Mouse (Mus musculus): Measurements from ENCODE around the gene 9130023H24Rik. TPM values are rescaled to one million over a fixed set of nuclear protein-coding genes. Genes with fewer than 3 reads are reported as not detected.

Gene 9130023H24Rik
- polyA plus RNA-seq, 1 experiment from 2014 or later: 6.5 TPM

GRCm38 (mm10) chr7:128243921-128244320 lies 6.1 kb upstream of the 9130023H24Rik start:
- Histone ChIP-seq H3K9me3 (ENCODE audit: low read length) (no peaks in the 10 kb centered on the region), H3K4me2 (replicated peaks; ENCODE audit: low read depth, low read length) (no peak overlapping the region), H3K4me3 (ENCODE audit: low read depth, low read length) (no peak overlapping the region), H3K27ac (ENCODE audit: low read length) (no peak overlapping the region), H3K4me1 (ENCODE audit: insufficient read depth, low read depth, low read length) (peaks cover 6% of the 10 kb centered on the region; the same call in 1 of the 2 replicates), H3K9ac (replicated peaks; ENCODE audit: low read depth) (no peak overlapping the region), H3K27me3 (replicated peaks; ENCODE audit: insufficient read depth, low read length) (no peaks in the 10 kb centered on the region), H3K36me3 (ENCODE audit: insufficient read depth, low read length) (peaks cover 10% of the 10 kb centered on the region)
- ATAC-seq (no peak), DNase-seq (ENCODE audit: low spot score) (no peak)
- WGBS: 77% methylated on average over 10 of the region's 10 CpGs
- TF ChIP-seq CTCF (IDR thresholded peaks at IDR 0.05): no peak
- no peak for TF ChIP-seq EP300 (IDR thresholded peaks at IDR 0.05)

GRCm38 (mm10) chr7:128242331-128242730 lies 4.5 kb upstream of the 9130023H24Rik start:
- no peak overlapping the region for H3K4me3 ChIP-seq (ENCODE audit: low read depth, low read length)
- no peaks in the 10 kb centered on the region for H3K9me3 ChIP-seq (ENCODE audit: low read length)
- 94% methylated on average over 16 of the region's 16 CpGs for WGBS
- ATAC-seq: no peak
- H3K36me3 ChIP-seq (ENCODE audit: insufficient read depth, low read length): peaks cover 9% of the 10 kb centered on the region; the same call in 1 of the 2 replicates
- H3K27ac ChIP-seq (ENCODE audit: low read length): no peak overlapping the region
- no peaks in the 10 kb centered on the region for H3K27me3 ChIP-seq (replicated peaks; ENCODE audit: insufficient read depth, low read length)
- H3K9ac ChIP-seq (replicated peaks; ENCODE audit: low read depth): no peak overlapping the region
- H3K4me2 ChIP-seq (replicated peaks; ENCODE audit: low read depth, low read length): no peak overlapping the region
- TF ChIP-seq CTCF (IDR thresholded peaks at IDR 0.05) (no peak), EP300 (IDR thresholded peaks at IDR 0.05) (no peak)
- H3K4me1 ChIP-seq (ENCODE audit: insufficient read depth, low read depth, low read length): no peaks in the 10 kb centered on the region; the same call in 1 of the 2 replicates
- DNase-seq (ENCODE audit: low spot score): no peak

- TF ChIP-seq EP300 (IDR thresholded peaks at IDR 0.05) (no peak), CTCF (IDR thresholded peaks at IDR 0.05) (no peak)
- WGBS: 95% methylated on average over 27 of the region's 27 CpGs
- Histone ChIP-seq H3K9ac (replicated peaks; ENCODE audit: low read depth) (no peak overlapping the region), H3K4me1 (ENCODE audit: insufficient read depth, low read depth, low read length) (peaks cover 3% of the 10 kb centered on the region; the same call in 1 of the 2 replicates), H3K9me3 (ENCODE audit: low read length) (no peaks in the 10 kb centered on the region), H3K27ac (ENCODE audit: low read length) (no peak overlapping the region), H3K4me2 (replicated peaks; ENCODE audit: low read depth, low read length) (no peak overlapping the region), H3K36me3 (ENCODE audit: insufficient read depth, low read length) (peaks cover 9% of the 10 kb centered on the region; the same call in 1 of the 2 replicates), H3K27me3 (replicated peaks; ENCODE audit: insufficient read depth, low read length) (no peaks in the 10 kb centered on the region), H3K4me3 (ENCODE audit: low read depth, low read length) (no peak overlapping the region)
- ATAC-seq (no peak), DNase-seq (ENCODE audit: low spot score) (no peak)
These were observed 2.4 kb upstream of the 9130023H24Rik start for GRCm38 (mm10) chr7:128240131-128240784.

GRCm38 (mm10) chr7:128238991-128239390 lies 1.2 kb upstream of the 9130023H24Rik start:
- TF ChIP-seq CTCF (IDR thresholded peaks at IDR 0.05): peak; percentile 75
- no peak; the same call in 1 of the 2 replicates for TF ChIP-seq EP300 (IDR thresholded peaks at IDR 0.05)
- no peak overlapping the region for H3K9ac ChIP-seq (replicated peaks; ENCODE audit: low read depth)
- WGBS: 13% methylated on average over 4 of the region's 4 CpGs
- no peaks in the 10 kb centered on the region for H3K27me3 ChIP-seq (replicated peaks; ENCODE audit: insufficient read depth, low read length)
- H3K36me3 ChIP-seq (ENCODE audit: insufficient read depth, low read length): peaks cover 5% of the 10 kb centered on the region; the same call in 1 of the 2 replicates
- H3K27ac ChIP-seq (ENCODE audit: low read length): peak overlapping the region; percentile 99
- peak; percentile 19 for ATAC-seq
- peak; percentile 92 for DNase-seq (ENCODE audit: low spot score)
- peaks cover 3% of the 10 kb centered on the region; the same call in 1 of the 2 replicates for H3K4me1 ChIP-seq (ENCODE audit: insufficient read depth, low read depth, low read length)
- H3K9me3 ChIP-seq (ENCODE audit: low read length): no peaks in the 10 kb centered on the region
- peak overlapping the region; percentile 82 for H3K4me3 ChIP-seq (ENCODE audit: low read depth, low read length)
- H3K4me2 ChIP-seq (replicated peaks; ENCODE audit: low read depth, low read length): peak overlapping the region; percentile 74

GRCm38 (mm10) chr7:128237593-128237926 lies 271 bp downstream of the 9130023H24Rik start:
- Histone ChIP-seq H3K4me1 (ENCODE audit: insufficient read depth, low read depth, low read length) (peaks cover 3% of the 10 kb centered on the region; the same call in 1 of the 2 replicates), H3K36me3 (ENCODE audit: insufficient read depth, low read length) (peaks cover 4% of the 10 kb centered on the region; the same call in 1 of the 2 replicates), H3K9me3 (ENCODE audit: low read length) (no peaks in the 10 kb centered on the region), H3K4me2 (replicated peaks; ENCODE audit: low read depth, low read length) (peak overlapping the region; percentile 74), H3K9ac (replicated peaks; ENCODE audit: low read depth) (peak overlapping the region; percentile 76), H3K4me3 (ENCODE audit: low read depth, low read length) (peak overlapping the region; percentile 82), H3K27ac (ENCODE audit: low read length) (peak overlapping the region; percentile 99), H3K27me3 (replicated peaks; ENCODE audit: insufficient read depth, low read length) (no peaks in the 10 kb centered on the region)
- TF ChIP-seq CTCF (IDR thresholded peaks at IDR 0.05): no peak
- peak; percentile 22 for TF ChIP-seq EP300 (IDR thresholded peaks at IDR 0.05)
- under 1% methylated on average over 25 of the region's 25 CpGs for WGBS
- ATAC-seq: no peak
- DNase-seq (ENCODE audit: low spot score): no peak

- H3K4me1 ChIP-seq (ENCODE audit: insufficient read depth, low read depth, low read length): peaks cover 3% of the 10 kb centered on the region; the same call in 1 of the 2 replicates
- peaks cover 4% of the 10 kb centered on the region; the same call in 1 of the 2 replicates for H3K36me3 ChIP-seq (ENCODE audit: insufficient read depth, low read length)
- H3K9me3 ChIP-seq (ENCODE audit: low read length): no peaks in the 10 kb centered on the region
- peak within 1 kb of the TSS; percentile 99 for H3K27ac ChIP-seq (ENCODE audit: low read length)
- 23% methylated on average over 37 of the region's 37 CpGs for WGBS
- H3K4me2 ChIP-seq (replicated peaks; ENCODE audit: low read depth, low read length): peak within 1 kb of the TSS; percentile 74
- peak within 1 kb of the TSS; percentile 82 for H3K4me3 ChIP-seq (ENCODE audit: low read depth, low read length)
- DNase-seq (ENCODE audit: low spot score) (peak; percentile 90), ATAC-seq (peak; percentile 36)
- peak; percentile 34; the same call in 1 of the 2 replicates for TF ChIP-seq EP300 (IDR thresholded peaks at IDR 0.05)
- TF ChIP-seq CTCF (IDR thresholded peaks at IDR 0.05): peak; percentile 85
- no peaks in the 10 kb centered on the region for H3K27me3 ChIP-seq (replicated peaks; ENCODE audit: insufficient read depth, low read length)
- peak within 1 kb of the TSS; percentile 76 for H3K9ac ChIP-seq (replicated peaks; ENCODE audit: low read depth)
These were observed 807 bp downstream of the 9130023H24Rik start, which contains the start of gene Armc5 for GRCm38 (mm10) chr7:128236856-128237592. Gene Armc5 (plus strand): TSS chr7:128237342.
